Mouse (Mus musculus) heart, adult 2 months (tissue): Measurements from ENCODE around the gene Unc13d.

Experiments
- CTCF ChIP-seq: fragments of 200-600 bp; IDR thresholded peaks from 2 replicates; pipeline ENCODE4 v1.8.1; 2022; ENCODE audit warnings: antibody characterized with exemption, mild to moderate bottlenecking, moderate library complexity
- EP300 ChIP-seq: fragments of 200-500 bp; IDR thresholded peaks from 2 replicates; pipeline ENCODE4 v1.6.1; 2011; ENCODE audit warnings: low read depth, low read length, control low read depth; ENCODE audit not compliant: insufficient read depth
- POLR2A ChIP-seq: fragments of 200-500 bp; IDR thresholded peaks from 2 replicates; pipeline ENCODE4 v1.6.1; 2011; ENCODE audit warnings: mild to moderate bottlenecking, low read depth, low read length, control low read depth; ENCODE audit not compliant: insufficient read depth

- TF ChIP-seq CTCF (no peak), POLR2A (no peak), EP300 (no peak)
These were observed 15.2 kb downstream of the Unc13d start for GRCm38 (mm10) chr11:116062521-116062920.
